ENCODE assay signal across 10 mouse cellular contexts in the genomic region with DNA sequence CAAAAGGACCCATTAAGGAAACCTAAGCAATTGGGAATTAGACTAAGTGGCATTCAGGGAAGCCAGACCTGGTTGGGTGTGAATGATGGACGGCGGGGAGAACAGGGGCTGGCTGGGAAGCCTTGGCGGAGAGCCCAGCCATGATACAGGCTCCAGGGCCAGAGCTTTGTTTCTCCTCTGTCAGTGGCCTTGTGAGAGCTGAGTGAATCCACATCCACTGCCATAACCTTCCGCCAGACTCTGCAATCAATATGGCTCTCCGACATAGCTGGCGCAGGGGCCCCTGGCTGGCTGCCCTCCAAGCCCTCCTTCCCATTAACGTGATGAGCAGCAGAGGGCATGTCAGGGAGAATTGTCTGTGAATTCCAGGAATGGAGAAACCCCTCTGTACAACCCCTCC.
DNase-seq lines count a peak whose midpoint lies in the region; ATAC-seq and TF ChIP-seq lines count a peak whose summit lies in the region.
"Had no signal": no experiment of that assay in that cellular context is flagged by ENCODE, and none has a peak within 500 bp of the region (broad histone marks: within the 10 kb centered on the region; RNA-seq: fewer than 3 reads in every experiment).

No protein-coding gene starts in this region.

- no peak overlapping the region for H3K4me3 ChIP-seq in liver, postnatal 0 days (ENCODE audit: low read depth, low read length)
- no peak overlapping the region for H3K4me3 ChIP-seq in heart, embryonic 14.5 days (ENCODE audit: control insufficient read depth in 1 of 2, insufficient read depth in 1 of 2, low read depth in 1 of 2, low read length in 2 of 2)
- H3K4me3 ChIP-seq in midbrain, postnatal 0 days (ENCODE audit: low read depth, low read length): no peak overlapping the region
- H3K4me3 ChIP-seq: embryonic facial prominence, embryonic 15.5 days; limb, embryonic 12.5 days had no signal

- H3K27ac ChIP-seq in liver, postnatal 0 days (ENCODE audit: low read depth): no peak overlapping the region
- peak overlapping the region; percentile 76 to 88 for H3K27ac ChIP-seq in heart, embryonic 14.5 days (replicated peaks in 1 of 2; ENCODE audit: control insufficient read depth in 1 of 2, insufficient read depth in 1 of 2, low read depth in 2 of 2, low read length in 2 of 2)
- H3K27ac ChIP-seq in midbrain, postnatal 0 days (ENCODE audit: low read depth, low read length): no peak overlapping the region
- H3K27ac ChIP-seq: embryonic facial prominence, embryonic 15.5 days; limb, embryonic 12.5 days had no signal

- no peaks in the 10 kb centered on the region for H3K36me3 ChIP-seq in liver, postnatal 0 days (replicated peaks; ENCODE audit: insufficient read depth, low read length)
- no peaks in the 10 kb centered on the region for H3K36me3 ChIP-seq in heart, embryonic 14.5 days (ENCODE audit: control insufficient read depth, insufficient read depth, low read length)
- H3K36me3 ChIP-seq in midbrain, postnatal 0 days (ENCODE audit: insufficient read depth, low read length): no peaks in the 10 kb centered on the region
- H3K36me3 ChIP-seq: embryonic facial prominence, embryonic 15.5 days; limb, embryonic 12.5 days had no signal

- no peaks in the 10 kb centered on the region for H3K27me3 ChIP-seq in liver, postnatal 0 days (ENCODE audit: insufficient read depth, low read length)
- H3K27me3 ChIP-seq in heart, embryonic 14.5 days (ENCODE audit: control insufficient read depth, insufficient read depth, low read length): no peaks in the 10 kb centered on the region
- H3K27me3 ChIP-seq in midbrain, postnatal 0 days (ENCODE audit: insufficient read depth, low read length): no peaks in the 10 kb centered on the region
- H3K27me3 ChIP-seq: embryonic facial prominence, embryonic 15.5 days; limb, embryonic 12.5 days had no signal

- no peaks in the 10 kb centered on the region for H3K9me3 ChIP-seq in liver, postnatal 0 days (ENCODE audit: low read length)
- no peaks in the 10 kb centered on the region for H3K9me3 ChIP-seq in heart, embryonic 14.5 days (ENCODE audit: control insufficient read depth, low read length)
- no peaks in the 10 kb centered on the region for H3K9me3 ChIP-seq in midbrain, postnatal 0 days (ENCODE audit: low read length)
- H3K9me3 ChIP-seq: embryonic facial prominence, embryonic 15.5 days; limb, embryonic 12.5 days had no signal

- peak; percentile 50 for DNase-seq in liver
- no peak for DNase-seq in liver, postnatal 0 days
- peak; percentile 27 to 44 for DNase-seq in adrenal gland, postnatal 4 days (ENCODE audit: low spot score in 2 of 2)
- peak; percentile 82 for DNase-seq in midbrain, postnatal 0 days (ENCODE audit: low spot score)
- DNase-seq in spleen, adult 12 weeks (ENCODE audit: low spot score): no peak

- 73% methylated on average over 7 of the region's 7 CpGs for WGBS in liver, postnatal 0 days (ENCODE audit: insufficient replicate concordance)
- WGBS in heart, embryonic 14.5 days: 13% methylated on average over 7 of the region's 7 CpGs
- WGBS in midbrain, postnatal 0 days: 45% methylated on average over 7 of the region's 7 CpGs

- TF ChIP-seq CTCF in liver, postnatal 0 days (IDR thresholded peaks at IDR 0.05; ENCODE audit: low read depth): no peak
- no peak for TF ChIP-seq CTCF in midbrain, postnatal 0 days (IDR thresholded peaks at IDR 0.05)

- TF ChIP-seq EP300 in liver, postnatal 0 days (IDR thresholded peaks at IDR 0.05; ENCODE audit: low read depth): no peak

- no peak for ATAC-seq in liver, postnatal 0 days
- ATAC-seq in heart, embryonic 14.5 days (ENCODE audit: insufficient number of reproducible peaks, insufficient read depth, low FRiP score, low read depth): peak; percentile 90
- peak; percentile 10; the same call in 1 of the 2 replicates for ATAC-seq in midbrain, postnatal 0 days (ENCODE audit: low FRiP score)
- ATAC-seq in inflammation-experienced regulatory T-cells, adult 6 months: no peak
- no peak for ATAC-seq in erythroid progenitor cell, adult 5-6 weeks (replicated peaks; ENCODE audit: low FRiP score, poor library complexity, severe bottlenecking)

- no peak overlapping the region for H3K9ac ChIP-seq in liver, postnatal 0 days (replicated peaks)
- H3K9ac ChIP-seq in heart, embryonic 14.5 days (ENCODE audit: low read length): no peak overlapping the region
- H3K9ac ChIP-seq in midbrain, postnatal 0 days (replicated peaks; ENCODE audit: low read length, poor library complexity, severe bottlenecking): no peak overlapping the region
- H3K9ac ChIP-seq: embryonic facial prominence, embryonic 15.5 days; limb, embryonic 12.5 days had no signal

- no peaks in the 10 kb centered on the region for H3K4me1 ChIP-seq in liver, postnatal 0 days (ENCODE audit: insufficient read depth)
- H3K4me1 ChIP-seq in heart, embryonic 14.5 days (ENCODE audit: control insufficient read depth in 2 of 2, insufficient read depth in 2 of 2, low read length in 2 of 2): peaks cover 14 to 35% of the 10 kb centered on the region in 2 experiments
- H3K4me1 ChIP-seq in midbrain, postnatal 0 days (ENCODE audit: insufficient read depth, low read length): peaks cover 8% of the 10 kb centered on the region; the same call in 1 of the 2 replicates

- no peak overlapping the region for H3K4me2 ChIP-seq in liver, postnatal 0 days (ENCODE audit: low read depth, low read length)
- H3K4me2 ChIP-seq in heart, embryonic 14.5 days (ENCODE audit: low read length): peak overlapping the region; percentile 16
- H3K4me2 ChIP-seq in midbrain, postnatal 0 days (ENCODE audit: low read depth, low read length, poor library complexity, severe bottlenecking): no peak overlapping the region
- H3K4me2 ChIP-seq: embryonic facial prominence, embryonic 15.5 days; limb, embryonic 12.5 days had no signal

Comparison
In these comparisons a context has a peak if more than half of its experiments do, and no peak if none do; other contexts are left out.
1. DNase-seq: peak in liver (single experiment), adrenal gland, postnatal 4 days (2 of 2) and midbrain, postnatal 0 days (single experiment); none in liver, postnatal 0 days (single experiment) and spleen, adult 12 weeks (single experiment).
2. ATAC-seq: peak in heart, embryonic 14.5 days (single experiment) and midbrain, postnatal 0 days (single experiment); none in liver, postnatal 0 days (single experiment), inflammation-experienced regulatory T-cells, adult 6 months (single experiment) and erythroid progenitor cell, adult 5-6 weeks (single experiment).
3. H3K27ac ChIP-seq: peak in heart, embryonic 14.5 days (2 of 2); none in liver, postnatal 0 days (single experiment) and midbrain, postnatal 0 days (single experiment).